Mouse (Mus musculus) MEL (cell line): Measurements from ENCODE around the gene Ispd. TPM values are rescaled to one million over a fixed set of nuclear protein-coding genes. Genes with fewer than 3 reads are reported as not detected.
A peak's percentile ranks its signal among the peaks of the same experiment; 100 is the strongest.

Experiments used
- DNase-seq: peaks from one replicate; pipeline ENCODE4 v3.0.0; 2011; ENCODE audit warnings: low read depth, low spot score
- H3K27ac ChIP-seq: 2 replicates; pipeline ENCODE4 v1.5.1; 2012; ENCODE audit warnings: low read depth, mild to moderate bottlenecking, control low read depth, low read length, moderate library complexity; ENCODE audit not compliant: control insufficient read depth
- H3K27me3 ChIP-seq, 2 experiments: fragments of 150-350 bp in 1 of 2; sonication (generic) in 1 of 2; 2 replicates each; pipeline ENCODE4 v1.6.1; 2012; ENCODE audit warnings: low read length in 2 of 2, mild to moderate bottlenecking in 2 of 2, improper control_type of control experiment in 1 of 2, moderate library complexity in 1 of 2; ENCODE audit not compliant: insufficient read depth in 2 of 2, control insufficient read depth in 1 of 2
- H3K36me3 ChIP-seq, 2 experiments: 2 replicates each; pipeline ENCODE4 v1.6.1; 2012 to 2014; ENCODE audit warnings: low read length in 2 of 2, improper control_type of control experiment in 1 of 2, inconsistent platforms in 1 of 2, mild to moderate bottlenecking in 1 of 2; ENCODE audit not compliant: insufficient read depth in 2 of 2, control insufficient read depth in 1 of 2
- H3K4me1 ChIP-seq, 2 experiments: fragments of 150-350 bp in 1 of 2; sonication (generic) in 1 of 2; 2 replicates each; pipeline ENCODE4 v1.6.1; 2012; ENCODE audit warnings: low read length in 2 of 2, improper control_type of control experiment in 1 of 2, mild to moderate bottlenecking in 1 of 2; ENCODE audit not compliant: insufficient read depth in 2 of 2, control insufficient read depth in 1 of 2
- H3K4me3 ChIP-seq, 2 experiments: fragments of 150-350 bp in 1 of 2; sonication (generic) in 1 of 2; 2 replicates each; pipeline ENCODE4 v1.5.1; 2012; ENCODE audit warnings: low read depth in 2 of 2, low read length in 2 of 2, mild to moderate bottlenecking in 2 of 2, moderate library complexity in 2 of 2, control low read depth in 1 of 2, improper control_type of control experiment in 1 of 2; ENCODE audit not compliant: control insufficient read depth in 1 of 2, insufficient read depth in 1 of 2
- H3K79me2 ChIP-seq: 2 replicates; pipeline ENCODE4 v1.6.1; 2012; ENCODE audit warnings: mild to moderate bottlenecking, low read length, moderate library complexity; ENCODE audit not compliant: control insufficient read depth, poor library complexity, insufficient read depth
- H3K9ac ChIP-seq: 2 replicates; pipeline ENCODE4 v1.6.1; 2012; ENCODE audit warnings: low read depth, mild to moderate bottlenecking, control low read depth, low read length, moderate library complexity; ENCODE audit not compliant: control insufficient read depth, poor library complexity, severe bottlenecking
- H3K9me3 ChIP-seq: fragments of 150-350 bp; sonication (generic); replicated peaks from 2 replicates; pipeline ENCODE4 v1.6.1; 2012; ENCODE audit warnings: mild to moderate bottlenecking, low read length, improper control_type of control experiment, moderate library complexity; ENCODE audit not compliant: insufficient read depth
- E2F4 ChIP-seq: IDR thresholded peaks from 2 replicates; pipeline ENCODE4 v1.6.1; 2011; ENCODE audit warnings: low read depth, low read length, improper control_type of control experiment, borderline replicate concordance
- ELF1 ChIP-seq: IDR thresholded peaks from 2 replicates; pipeline ENCODE4 v1.6.1; 2014; ENCODE audit warnings: low read depth, mild to moderate bottlenecking, inconsistent platforms, low read length, improper control_type of control experiment, moderate library complexity
- EP300 ChIP-seq, 2 experiments: IDR thresholded peaks; 2 replicates each; pipeline ENCODE4 v1.6.1; 2011; ENCODE audit warnings: improper control_type of control experiment in 2 of 2, low read length in 2 of 2, low read depth in 1 of 2, mild to moderate bottlenecking in 1 of 2
- ETS1 ChIP-seq: IDR thresholded peaks from 2 replicates; pipeline ENCODE4 v1.6.1; 2012; ENCODE audit warnings: low read depth, mild to moderate bottlenecking, inconsistent platforms, low read length, improper control_type of control experiment, moderate library complexity
- GABPA ChIP-seq: IDR thresholded peaks from 2 replicates; pipeline ENCODE4 v1.6.1; 2012; ENCODE audit warnings: low read depth, mild to moderate bottlenecking, inconsistent platforms, low read length, improper control_type of control experiment, moderate library complexity
- HCFC1 ChIP-seq: IDR thresholded peaks from 2 replicates; pipeline ENCODE4 v1.6.1; 2012; ENCODE audit warnings: low read depth, mild to moderate bottlenecking, inconsistent platforms, low read length, improper control_type of control experiment, moderate library complexity
- JUND ChIP-seq: IDR thresholded peaks from 2 replicates; pipeline ENCODE4 v1.6.1; 2011; ENCODE audit warnings: low read depth, mild to moderate bottlenecking, improper control_type of control experiment, low read length
- MAFK ChIP-seq: IDR thresholded peaks from 2 replicates; pipeline ENCODE4 v1.6.1; 2011; ENCODE audit warnings: low read depth, mild to moderate bottlenecking, low read length, improper control_type of control experiment, borderline replicate concordance
- MYC ChIP-seq: IDR thresholded peaks from 2 replicates; pipeline ENCODE4 v1.6.1; 2011; ENCODE audit warnings: low read depth, mild to moderate bottlenecking, low read length, improper control_type of control experiment, moderate library complexity
- NELFE ChIP-seq: IDR thresholded peaks from 2 replicates; pipeline ENCODE4 v1.6.1; 2011; ENCODE audit warnings: low read depth, low read length, improper control_type of control experiment
- POLR2A ChIP-seq, 2 experiments: IDR thresholded peaks; 2 replicates each; pipeline ENCODE4 v1.6.1; 2011 to 2012; ENCODE audit warnings: low read length in 2 of 2, mild to moderate bottlenecking in 2 of 2, control low read depth in 1 of 2, improper control_type of control experiment in 1 of 2, low read depth in 1 of 2, moderate library complexity in 1 of 2; ENCODE audit not compliant: control insufficient read depth in 1 of 2, insufficient read depth in 1 of 2, poor library complexity in 1 of 2
- SMC3 ChIP-seq: IDR thresholded peaks from 2 replicates; pipeline ENCODE4 v1.6.1; 2011; ENCODE audit warnings: low read depth, low read length, improper control_type of control experiment
- TAL1 ChIP-seq: IDR thresholded peaks from 2 replicates; pipeline ENCODE4 v1.6.1; 2012; ENCODE audit warnings: mild to moderate bottlenecking, inconsistent platforms, low read length, moderate library complexity, mixed read lengths
- TBP ChIP-seq: IDR thresholded peaks from 2 replicates; pipeline ENCODE4 v1.8.0; 2011; ENCODE audit warnings: low read depth, low read length, improper control_type of control experiment
- UBTF ChIP-seq: IDR thresholded peaks from 2 replicates; pipeline ENCODE4 v1.6.1; 2012; ENCODE audit warnings: low read depth, mild to moderate bottlenecking, inconsistent platforms, low read length, improper control_type of control experiment, moderate library complexity, borderline replicate concordance; ENCODE audit not compliant: insufficient read depth
- USF1 ChIP-seq: IDR thresholded peaks from 2 replicates; pipeline ENCODE4 v1.6.1; 2014; ENCODE audit warnings: low read depth, mild to moderate bottlenecking, inconsistent platforms, low read length, improper control_type of control experiment, moderate library complexity
- ZC3H11A ChIP-seq: IDR thresholded peaks from 2 replicates; pipeline ENCODE4 v1.6.1; 2012; ENCODE audit warnings: low read depth, mild to moderate bottlenecking, inconsistent platforms, low read length, improper control_type of control experiment
- ZNF384 ChIP-seq: IDR thresholded peaks from 2 replicates; pipeline ENCODE4 v1.6.1; 2012; ENCODE audit warnings: low read depth, mild to moderate bottlenecking, inconsistent platforms, low read length, improper control_type of control experiment
- polyA plus RNA-seq, 2 experiments: library from polyadenylated mRNA; stranded (reverse) in 1 of 2; unstranded in 1 of 2; fragments of >175 nt in 1 of 2; fragments of >200 nt in 1 of 2; gene quantifications; 2 replicates each; pipeline versions ENCODE4 v1.2.1 to v1.2.4; 2012; ENCODE audit warnings: low replicate concordance in 2 of 2, low read depth in 1 of 2; ENCODE audit not compliant: insufficient read length in 2 of 2, insufficient read depth in 1 of 2, missing spikeins in 1 of 2
- total RNA-seq: library from RNA; depleted of rRNA; stranded (reverse); fragments of 300-350 nt; gene quantifications from 2 replicates; pipeline ENCODE4 v1.2.3, GENCODE M21; 2012

Gene Ispd
- total and polyA plus RNA-seq, 3 experiments = 2.4 to 54.1 (median 2.8) TPM

DNA sequence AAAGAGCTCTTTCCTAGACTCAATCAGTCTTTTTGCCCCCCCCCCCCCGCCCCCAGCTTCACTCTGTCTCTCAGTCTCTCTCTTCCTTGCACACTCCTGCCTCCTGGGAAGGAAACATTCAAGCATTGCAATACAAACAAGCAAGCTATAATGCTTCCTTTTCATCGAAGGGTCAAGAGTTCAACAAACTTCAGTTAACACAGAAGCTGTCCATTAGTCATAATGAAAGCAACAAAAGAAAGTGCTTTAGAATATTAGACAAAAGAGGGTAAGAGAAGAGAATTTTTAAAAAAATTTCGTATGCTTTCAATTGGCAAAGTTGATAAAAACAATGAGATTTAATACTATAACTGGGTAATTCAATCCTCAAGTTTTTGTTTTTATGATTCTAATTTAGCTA is 996 bp upstream of the Ispd start:
- TF ChIP-seq ETS1 = no peak
- no peak for TF ChIP-seq ZC3H11A
- no peak for TF ChIP-seq SMC3
- TF ChIP-seq ELF1 = no peak
- no peak for TF ChIP-seq GABPA
- no peak for TF ChIP-seq MAFK
- no peak for TF ChIP-seq HCFC1
- no peak for DNase-seq
- no peaks in the 10 kb centered on the region for H3K27me3 ChIP-seq
- no peaks in the 10 kb centered on the region for H3K9me3 ChIP-seq
- peaks cover 5% of the 10 kb centered on the region; the same call in 1 of the 2 replicates for H3K79me2 ChIP-seq
- peaks cover 3 to 4% of the 10 kb centered on the region in 2 experiments for H3K4me1 ChIP-seq
- peaks cover 0 to 4% of the 10 kb centered on the region in 2 experiments; a peak in 2 of 4 replicates for H3K36me3 ChIP-seq
- H3K27ac ChIP-seq = no peak overlapping the region
- H3K9ac ChIP-seq = no peak overlapping the region
- no peak overlapping the region for H3K4me3 ChIP-seq

DNA sequence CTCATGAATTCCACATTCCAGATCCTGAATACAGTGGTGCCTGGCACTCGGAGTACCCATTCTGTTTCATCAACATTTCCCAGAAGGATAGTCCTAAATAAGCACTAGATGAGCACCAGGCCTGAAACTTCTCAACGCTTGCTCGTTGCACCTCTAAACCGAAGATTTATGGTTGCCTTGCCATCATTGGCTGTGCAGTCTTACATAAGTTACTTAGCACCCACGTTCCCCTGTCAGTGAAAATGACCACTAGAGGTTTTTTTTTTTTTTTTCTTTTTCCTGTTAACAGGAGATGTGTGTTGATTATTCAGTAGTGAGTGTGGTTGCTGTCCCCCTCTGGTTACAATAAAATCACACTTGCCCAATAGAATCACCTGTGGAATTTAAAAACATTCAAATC is 444 bp upstream of the Ispd start:
- H3K4me3 ChIP-seq = peak overlapping the region; percentile 93 to 96; a peak in 3 of 4 replicates
- peak overlapping the region; percentile 98 for H3K9ac ChIP-seq
- peaks cover 3 to 4% of the 10 kb centered on the region in 2 experiments for H3K4me1 ChIP-seq
- no peak for DNase-seq
- H3K27me3 ChIP-seq = no peaks in the 10 kb centered on the region
- peaks cover 0 to 4% of the 10 kb centered on the region in 2 experiments; a peak in 2 of 4 replicates for H3K36me3 ChIP-seq
- H3K9me3 ChIP-seq = no peaks in the 10 kb centered on the region
- no peak for TF ChIP-seq UBTF
- TF ChIP-seq E2F4 = no peak
- TF ChIP-seq ZNF384 = peak; percentile 65
- H3K79me2 ChIP-seq = peaks cover 5% of the 10 kb centered on the region; the same call in 1 of the 2 replicates
- no peak overlapping the region for H3K27ac ChIP-seq

DNA sequence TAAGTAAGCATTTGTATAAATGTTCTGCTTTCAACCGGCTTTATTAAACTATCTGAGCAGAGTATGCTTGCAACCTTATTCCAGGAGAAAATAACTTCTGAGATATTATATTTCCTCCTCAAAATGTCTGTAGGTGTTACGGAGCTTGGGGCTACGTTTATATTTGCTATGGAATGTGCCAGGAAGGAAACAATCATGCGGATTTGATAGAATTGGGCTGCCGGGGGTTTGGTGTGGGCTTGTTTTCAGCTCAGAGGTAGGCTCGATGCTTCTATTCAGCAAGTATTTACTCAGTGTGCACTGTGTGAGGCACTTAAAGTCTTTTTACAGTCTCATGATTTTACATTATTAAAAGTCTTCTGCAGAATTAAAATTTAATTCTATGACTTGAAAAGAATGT is 4.1 kb downstream of the Ispd start:
- H3K27me3 ChIP-seq = no peaks in the 10 kb centered on the region
- H3K4me1 ChIP-seq = peaks cover 3 to 4% of the 10 kb centered on the region in 2 experiments
- H3K4me3 ChIP-seq = no peak overlapping the region
- H3K36me3 ChIP-seq = peaks cover 0 to 4% of the 10 kb centered on the region in 2 experiments; a peak in 2 of 4 replicates
- no peak overlapping the region for H3K9ac ChIP-seq
- TF ChIP-seq ETS1 (no peak), SMC3 (no peak), MAFK (no peak), TBP (no peak), E2F4 (no peak), MYC (no peak), EP300 (IDR thresholded peaks at IDR 0.05; ENCODE audit: low read depth in 1 of 2, low read length in 2 of 2) (no peak), JUND (no peak), TAL1 (no peak), USF1 (no peak), NELFE (no peak), POLR2A (IDR thresholded peaks at IDR 0.05; ENCODE audit: control insufficient read depth in 1 of 2, insufficient read depth in 1 of 2, low read depth in 1 of 2, low read length in 2 of 2, poor library complexity in 1 of 2) (no peak), ZNF384 (no peak)
- H3K27ac ChIP-seq = no peak overlapping the region
- no peaks in the 10 kb centered on the region for H3K9me3 ChIP-seq
- DNase-seq = no peak
- peaks cover 5% of the 10 kb centered on the region; the same call in 1 of the 2 replicates for H3K79me2 ChIP-seq
